Mouse (Mus musculus): ENCODE measurements around the gene Naa10.

GRCm38 (mm10) chrX:73952603-73953002, 30.9 kb upstream of the Naa10 start:
- TF ChIP-seq CTCF (IDR thresholded peaks at IDR 0.05; ENCODE audit: extremely low read depth, insufficient read length, insufficient replicate concordance, low read depth, low read length) (no peak), POLR2A (IDR thresholded peaks at IDR 0.05; ENCODE audit: low read depth, low read length) (no peak)

Measured in small intestine, adult 2 months (tissue).